Mouse (Mus musculus) G1E (cell line): ENCODE data around the gene Parp16. TPM values are rescaled to one million over a fixed set of nuclear protein-coding genes. Genes with fewer than 3 reads are reported as not detected.

Experiments
- ATAC-seq: 2 replicates; pipeline ENCODE4 v1.8.0; 2016; ENCODE audit warnings: mild to moderate bottlenecking; ENCODE audit not compliant: insufficient number of reproducible peaks, poor library complexity, low FRiP score, severe bottlenecking; ENCODE audit errors: extremely low read depth
- DNase-seq: peaks from one replicate; pipeline ENCODE4 v3.0.0; 2012; ENCODE audit warnings: low spot score
- H3K27me3 ChIP-seq: 2 replicates; pipeline ENCODE4 v1.6.1; 2012; ENCODE audit warnings: mild to moderate bottlenecking, low read length, inconsistent platforms; ENCODE audit not compliant: insufficient read depth
- H3K36me3 ChIP-seq: replicated peaks from 2 replicates; pipeline ENCODE3; 2012; ENCODE audit warnings: mild to moderate bottlenecking, inconsistent platforms
- H3K4me1 ChIP-seq: 2 replicates; pipeline ENCODE4 v1.6.1; 2012; ENCODE audit warnings: low read depth, low read length, inconsistent platforms, mixed read lengths; ENCODE audit not compliant: insufficient read depth
- H3K4me3 ChIP-seq: 2 replicates; pipeline ENCODE4 v1.5.1; 2012; ENCODE audit warnings: low read depth, mild to moderate bottlenecking, inconsistent platforms, low read length, moderate library complexity, mixed read lengths
- H3K9me3 ChIP-seq: replicated peaks from 2 replicates; pipeline ENCODE4 v1.6.1; 2012; ENCODE audit warnings: inconsistent platforms
- CTCF ChIP-seq: IDR thresholded peaks from 2 replicates; pipeline ENCODE4 v1.5.1; 2012; ENCODE audit warnings: low read depth, low read length, inconsistent platforms, mixed read lengths
- GATA1 ChIP-seq: IDR thresholded peaks from 2 replicates; pipeline ENCODE4 v1.6.1; 2012; ENCODE audit warnings: borderline replicate concordance, low read length, inconsistent platforms, mixed read lengths
- GATA2 ChIP-seq: IDR thresholded peaks from 2 replicates; pipeline ENCODE4 v1.6.1; 2012; ENCODE audit warnings: low read depth, low read length, inconsistent platforms, borderline replicate concordance
- POLR2AphosphoS5 ChIP-seq: IDR thresholded peaks from 2 replicates; pipeline ENCODE4 v1.6.1; 2012; ENCODE audit warnings: low read depth, low read length, inconsistent platforms; ENCODE audit not compliant: insufficient replicate concordance
- TAL1 ChIP-seq: conservative IDR thresholded peaks from 2 replicates; pipeline ENCODE4 v1.6.1; 2012; ENCODE audit warnings: low read depth, low read length, inconsistent platforms, mixed read lengths
- polyA plus RNA-seq: library from polyadenylated mRNA; stranded (reverse); fragments of >175 nt; gene quantifications from 2 replicates; pipeline ENCODE4 v1.2.3, GENCODE M21; 2012
- total RNA-seq, 2 experiments: library from RNA; stranded (forward) in 1 of 2; stranded (reverse) in 1 of 2; fragments of 200-1000 nt in 1 of 2; fragments of >200 nt in 1 of 2; fragmentation: Nextera tagmentation in 1 of 2; gene quantifications; 2 replicates each; pipeline ENCODE4 v1.2.3; 2014 to 2017

Gene Parp16
- total and polyA plus RNA-seq, 3 experiments: 7.8 to 15.9 (median 14.8) TPM

- no peak for TF ChIP-seq CTCF
- Histone ChIP-seq H3K27me3 (no peaks in the 10 kb centered on the region), H3K4me1 (peaks cover 48% of the 10 kb centered on the region), H3K9me3 (no peaks in the 10 kb centered on the region), H3K4me3 (no peak overlapping the region), H3K36me3 (peaks cover 76% of the 10 kb centered on the region)
- ATAC-seq: no peak
- DNase-seq: no peak
Measured at GRCm38 (mm10) chr9:65223927-65224326, 28.8 kb downstream of the Parp16 start.

DNA sequence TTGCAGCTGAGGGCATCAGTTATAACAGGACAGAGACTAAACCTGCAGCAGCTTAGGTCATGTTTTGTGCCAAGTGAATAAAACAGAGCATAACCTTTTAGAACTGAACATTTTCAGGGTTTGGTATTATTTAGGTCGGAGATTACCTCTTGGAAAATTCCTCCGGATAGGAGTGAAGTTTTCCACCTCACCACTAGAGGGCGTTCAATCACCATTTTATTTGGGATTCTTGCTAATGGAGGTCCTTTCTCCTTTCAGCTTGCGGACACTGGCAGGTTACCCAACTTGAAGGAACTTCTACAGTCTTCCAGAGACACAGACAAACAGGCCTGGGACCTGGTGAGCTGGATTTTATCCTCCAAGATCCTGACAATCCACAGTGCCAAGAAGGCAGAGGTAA lies 30.6 kb downstream of the Parp16 start:
- DNase-seq (no peak), ATAC-seq (no peak)
- Histone ChIP-seq H3K4me1 (peaks cover 32% of the 10 kb centered on the region), H3K9me3 (no peaks in the 10 kb centered on the region), H3K27me3 (no peaks in the 10 kb centered on the region), H3K36me3 (peaks cover 86% of the 10 kb centered on the region), H3K4me3 (no peak overlapping the region)
- TF ChIP-seq GATA1: no peak
- peak; percentile 66 for TF ChIP-seq CTCF

DNA sequence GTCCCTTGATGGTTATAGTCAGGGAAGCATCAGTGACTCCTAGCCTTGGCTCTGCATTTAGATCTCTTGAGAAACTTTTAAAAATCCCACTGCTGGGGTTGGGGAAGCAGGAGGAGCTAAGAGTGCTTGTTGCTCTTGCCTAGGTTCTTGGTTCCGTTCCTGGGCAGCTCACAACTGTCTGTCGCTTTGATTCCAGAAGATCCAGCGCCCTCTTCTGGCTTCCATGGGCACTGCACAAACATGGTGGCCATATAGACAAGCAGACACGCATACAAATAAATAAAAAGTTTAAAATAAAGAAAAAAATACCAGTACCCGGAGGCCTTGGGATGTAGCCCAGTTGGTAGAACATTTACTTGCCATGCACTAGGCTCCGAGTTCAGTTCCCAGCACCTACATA lies 35.1 kb downstream of the Parp16 start:
- no peak for DNase-seq
- peaks cover 16% of the 10 kb centered on the region for H3K4me1 ChIP-seq
- H3K9me3 ChIP-seq: no peaks in the 10 kb centered on the region
- H3K36me3 ChIP-seq: peaks cover 92% of the 10 kb centered on the region
- ATAC-seq: no peak
- H3K4me3 ChIP-seq: no peak overlapping the region
- TF ChIP-seq CTCF (no peak), GATA2 (no peak), POLR2AphosphoS5 (no peak), TAL1 (no peak), GATA1 (no peak)
- H3K27me3 ChIP-seq: no peaks in the 10 kb centered on the region

GRCm38 (mm10) chr9:65231284-65231683 lies 36.1 kb downstream of the Parp16 start:
- ATAC-seq: no peak
- H3K36me3 ChIP-seq: peaks cover 92% of the 10 kb centered on the region
- TF ChIP-seq GATA2 (no peak), POLR2AphosphoS5 (no peak), TAL1 (no peak), CTCF (no peak), GATA1 (no peak)

DNA sequence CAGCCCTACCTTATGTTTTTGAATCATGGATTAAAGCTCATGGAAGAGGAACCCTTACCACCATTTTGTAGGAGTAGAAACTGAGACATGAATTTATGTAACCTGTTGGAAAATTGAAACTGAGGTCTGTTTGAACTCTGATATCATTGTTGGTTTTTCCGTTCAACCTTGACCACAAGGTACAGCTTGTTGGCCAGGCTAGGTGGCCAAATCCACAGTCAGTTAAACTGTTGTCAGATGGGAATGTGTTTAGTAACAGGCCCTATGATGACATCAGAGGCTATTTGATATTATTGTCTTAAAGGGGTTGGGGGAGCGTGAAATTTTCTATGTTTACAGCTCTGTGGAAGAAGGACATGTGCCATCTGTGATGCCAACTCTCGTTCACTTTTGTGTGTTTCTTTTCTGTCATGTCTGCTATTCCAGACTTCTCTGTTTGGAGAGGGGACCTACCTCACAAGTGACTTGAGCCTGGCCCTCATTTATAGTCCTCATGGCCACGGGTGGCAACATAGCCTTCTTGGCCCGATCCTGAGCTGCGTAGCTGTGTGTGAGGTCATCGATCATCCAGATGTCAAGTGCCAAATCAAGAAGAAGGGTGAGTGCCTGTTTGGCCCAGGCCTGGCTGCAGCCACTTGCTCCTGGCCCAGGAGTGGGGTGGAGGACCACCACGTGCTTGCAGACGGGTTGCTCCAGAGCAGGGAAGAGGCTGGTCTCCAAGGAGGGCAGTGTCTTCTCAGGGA lies 38.3 kb downstream of the Parp16 start:
- DNase-seq (no peak), ATAC-seq (no peak)
- Histone ChIP-seq H3K4me1 (peaks cover 11% of the 10 kb centered on the region), H3K27me3 (no peaks in the 10 kb centered on the region), H3K9me3 (no peaks in the 10 kb centered on the region), H3K4me3 (no peak overlapping the region), H3K36me3 (peaks cover 96% of the 10 kb centered on the region)
- TF ChIP-seq POLR2AphosphoS5 (no peak), GATA2 (no peak), CTCF (no peak), TAL1 (no peak), GATA1 (no peak)

More at GRCm38 (mm10) chr9:65231284-65231683, 36.1 kb downstream of the Parp16 start:
- no peaks in the 10 kb centered on the region for H3K27me3 ChIP-seq
- no peaks in the 10 kb centered on the region for H3K9me3 ChIP-seq
- DNase-seq: no peak
- no peak overlapping the region for H3K4me3 ChIP-seq
- H3K4me1 ChIP-seq: peaks cover 11% of the 10 kb centered on the region

DNA sequence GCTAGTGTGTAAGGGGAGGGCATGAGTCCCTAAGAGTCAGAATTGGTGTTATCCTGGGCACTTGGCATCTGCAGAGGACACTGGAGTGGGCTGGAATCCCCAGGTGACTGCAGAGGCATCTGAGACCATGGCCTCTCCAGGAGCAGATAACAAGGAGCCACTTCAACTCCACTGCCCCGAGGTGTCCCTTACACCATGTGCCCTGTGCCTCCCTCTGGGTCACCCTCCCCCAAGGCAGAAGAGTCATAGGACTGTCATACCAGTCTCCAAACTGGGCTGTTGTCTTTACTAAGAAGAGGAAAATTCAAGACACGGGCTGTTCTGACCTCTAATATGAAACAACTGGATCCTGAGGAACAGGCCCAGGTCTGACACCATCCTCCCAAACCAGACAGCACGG lies 39.6 kb downstream of the Parp16 start:
- Histone ChIP-seq H3K4me3 (no peak overlapping the region), H3K4me1 (peaks cover 11% of the 10 kb centered on the region), H3K27me3 (no peaks in the 10 kb centered on the region), H3K36me3 (peaks cover 95% of the 10 kb centered on the region), H3K9me3 (no peaks in the 10 kb centered on the region)
- TF ChIP-seq POLR2AphosphoS5 (no peak), CTCF (no peak)
- no peak for DNase-seq
- ATAC-seq: no peak

DNA sequence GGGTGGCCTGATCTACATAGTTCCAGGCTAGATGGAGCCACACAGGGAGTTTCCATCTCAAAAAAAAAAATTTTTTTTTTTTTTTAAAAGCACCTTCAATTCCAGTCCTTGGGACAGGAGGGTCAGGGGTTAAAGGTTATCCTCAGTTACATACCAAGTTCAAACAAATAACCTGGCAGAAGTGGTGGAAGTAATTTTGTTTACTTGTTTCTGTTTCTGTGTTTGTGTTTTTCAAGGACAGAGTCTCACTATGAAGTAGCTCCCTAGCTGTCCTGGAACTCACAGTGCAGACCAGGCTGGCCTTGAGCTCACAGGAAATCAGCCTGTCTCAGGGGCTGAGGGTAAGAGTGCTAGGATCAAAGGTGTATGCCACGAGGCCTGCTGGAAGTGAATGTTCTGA lies 40.4 kb downstream of the Parp16 start:
- Histone ChIP-seq H3K9me3 (no peaks in the 10 kb centered on the region), H3K36me3 (peaks cover 90% of the 10 kb centered on the region)
- TF ChIP-seq GATA2 (no peak), POLR2AphosphoS5 (no peak), TAL1 (no peak), GATA1 (no peak), CTCF (no peak)

More for the DNA sequence above, 40.4 kb downstream of the Parp16 start:
- Histone ChIP-seq H3K4me1 (peaks cover 11% of the 10 kb centered on the region), H3K4me3 (no peak overlapping the region), H3K27me3 (no peaks in the 10 kb centered on the region)
- DNase-seq: no peak
- ATAC-seq: no peak
